Mouse (Mus musculus) intestine, embryonic 16.5 days (tissue): ENCODE data around the gene Cd22. TPM values are rescaled to one million over a fixed set of nuclear protein-coding genes. Genes with fewer than 3 reads are reported as not detected.
"Not testable (repeated sequence)": the region's sequence is repeated elsewhere in the genome, so short reads cannot be mapped to it uniquely, and the experiment has no call there.

Experiments
- ATAC-seq: fragments of 200-750 bp; cut with Nextera tagmentation; 2 replicates; pipeline ENCODE4 v1.8.0; 2017; ENCODE audit warnings: moderate TSS enrichment, moderate library complexity
- H3K27ac ChIP-seq: fragments of 300-500 bp; sonication (generic); 2 replicates; pipeline ENCODE4 v1.5.1; 2014; ENCODE audit warnings: mild to moderate bottlenecking, low read length
- H3K27me3 ChIP-seq: fragments of 300-500 bp; sonication (generic); replicated peaks from 2 replicates; pipeline ENCODE4 v1.6.1; 2014; ENCODE audit warnings: low read length, control low read depth, mixed read lengths; ENCODE audit not compliant: control insufficient read depth, insufficient read depth
- H3K36me3 ChIP-seq: fragments of 300-500 bp; sonication (generic); 2 replicates; pipeline ENCODE4 v1.6.1; 2014; ENCODE audit warnings: low read length, control low read depth; ENCODE audit not compliant: control insufficient read depth, insufficient read depth
- H3K4me1 ChIP-seq: fragments of 300-500 bp; sonication (generic); 2 replicates; pipeline ENCODE4 v1.6.1; 2014; ENCODE audit warnings: low read length, control low read depth, mixed read lengths; ENCODE audit not compliant: control insufficient read depth, insufficient read depth
- H3K4me2 ChIP-seq: fragments of 300-500 bp; sonication (generic); 2 replicates; pipeline ENCODE4 v1.6.1; 2014; ENCODE audit warnings: low read depth, low read length, control low read depth
- H3K4me3 ChIP-seq: fragments of 300-500 bp; sonication (generic); 2 replicates; pipeline ENCODE4 v1.5.1; 2014; ENCODE audit warnings: mild to moderate bottlenecking, low read length
- H3K9ac ChIP-seq: fragments of 300-500 bp; sonication (generic); 2 replicates; pipeline ENCODE4 v1.6.1; 2014; ENCODE audit warnings: low read depth, low read length
- H3K9me3 ChIP-seq: fragments of 300-500 bp; sonication (generic); 2 replicates; pipeline ENCODE4 v1.6.1; 2016; ENCODE audit warnings: low read length, control low read depth; ENCODE audit not compliant: control insufficient read depth
- WGBS: fragments of 180-500 bp; shearing (Covaris S2); extraction: QIAGEN DNeasy Blood & Tissue Kit; methylation state at CpG from one replicate; pipeline ENCODE4 v1.1.7; 2014; 5-methylcytosine and 5-hydroxymethylcytosine counted together
- polyA plus RNA-seq: library from polyadenylated mRNA; unstranded; fragments of >200 nt; fragmentation: Nextera tagmentation; extraction: Ambion mirVana; gene quantifications from 2 replicates; pipeline ENCODE4 v1.2.1, GENCODE M21; 2015

Gene Cd22
- polyA plus RNA-seq, 1 experiment from 2014 or later: 0.70 TPM

DNA sequence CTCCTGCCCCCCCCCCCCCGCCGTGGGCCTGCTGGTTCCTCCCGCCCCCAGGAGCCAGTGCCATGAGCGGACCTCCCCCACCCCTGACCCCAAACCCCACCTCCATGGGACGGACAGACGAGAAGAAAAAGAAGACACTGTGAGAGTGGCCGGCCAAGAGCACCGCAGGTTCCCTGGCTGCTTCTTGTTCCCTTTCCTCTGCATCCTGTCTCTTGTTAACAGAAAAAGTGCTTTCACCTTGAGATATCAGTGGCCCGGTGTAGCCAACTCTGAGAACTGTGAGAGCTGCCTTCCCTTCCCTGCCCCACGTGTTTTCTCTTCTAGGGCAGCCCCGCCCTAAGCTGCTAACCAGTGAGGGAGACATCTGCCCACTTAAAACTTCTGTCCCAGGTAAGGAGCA lies 47.5 kb downstream of the Cd22 start:
- not testable (repeated sequence) for H3K9me3 ChIP-seq, H3K4me2 ChIP-seq, H3K4me3 ChIP-seq, H3K4me1 ChIP-seq, H3K27me3 ChIP-seq, ATAC-seq, H3K36me3 ChIP-seq, H3K9ac ChIP-seq, H3K27ac ChIP-seq
- WGBS: 52% methylated on average over 9 of the region's 11 CpGs

DNA sequence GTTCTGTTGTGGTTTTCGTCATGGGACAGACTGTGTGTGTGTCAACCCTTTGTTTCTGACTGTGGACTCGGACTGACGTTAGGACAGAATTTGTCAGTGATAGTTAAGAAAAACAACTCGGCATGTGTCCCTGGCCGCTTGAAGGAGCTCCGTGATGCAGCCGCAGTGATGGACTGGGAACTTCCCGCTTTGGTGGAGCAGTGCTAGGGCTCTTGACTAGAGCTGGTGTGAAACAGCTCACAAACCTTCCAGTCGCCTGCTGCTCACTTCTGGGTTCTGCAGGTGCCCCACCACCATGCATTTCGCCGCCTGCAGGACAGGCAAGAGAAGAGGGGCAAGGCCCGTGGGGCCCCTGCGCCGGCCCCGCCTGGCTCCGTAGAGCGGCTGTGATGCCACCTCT lies 47.9 kb downstream of the Cd22 start:
- H3K27me3 ChIP-seq: no peaks in the 10 kb centered on the region
- H3K27ac ChIP-seq: no peak overlapping the region
- H3K9ac ChIP-seq: no peak overlapping the region
- H3K36me3 ChIP-seq: no peaks in the 10 kb centered on the region
- no peaks in the 10 kb centered on the region for H3K4me1 ChIP-seq
- no peak overlapping the region for H3K4me2 ChIP-seq
- H3K9me3 ChIP-seq: peaks cover 3% of the 10 kb centered on the region; the same call in 1 of the 2 replicates
- ATAC-seq: no peak
- H3K4me3 ChIP-seq: no peak overlapping the region
- 74% methylated on average over 16 of the region's 17 CpGs for WGBS

DNA sequence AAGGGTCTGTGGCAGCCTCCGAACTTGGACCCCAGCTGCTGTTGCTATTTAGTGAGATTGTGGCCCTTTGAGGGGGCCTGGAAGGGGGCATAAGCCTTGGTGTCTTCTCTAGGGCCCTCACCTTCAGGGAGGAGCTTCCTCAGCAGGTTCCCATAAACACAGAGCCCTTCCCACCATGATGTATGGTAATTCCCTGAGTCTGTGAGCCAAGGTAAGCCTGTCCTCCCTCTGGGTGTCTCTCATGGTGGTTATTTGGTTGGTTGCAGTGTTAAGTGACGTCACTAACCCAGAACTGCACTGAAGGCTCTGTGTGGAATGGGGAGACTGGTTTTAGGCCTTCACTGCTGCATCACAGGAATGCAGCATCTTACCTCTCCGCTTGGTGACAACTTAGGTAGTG lies 50.7 kb downstream of the Cd22 start:
- Histone ChIP-seq H3K4me2 (no peak overlapping the region), H3K27me3 (no peaks in the 10 kb centered on the region), H3K36me3 (no peaks in the 10 kb centered on the region), H3K4me1 (no peaks in the 10 kb centered on the region), H3K27ac (no peak overlapping the region), H3K9me3 (peaks cover 3% of the 10 kb centered on the region; the same call in 1 of the 2 replicates), H3K9ac (no peak overlapping the region), H3K4me3 (no peak overlapping the region)
- 71% methylated on average over 3 of the region's 3 CpGs for WGBS
- ATAC-seq: no peak

DNA sequence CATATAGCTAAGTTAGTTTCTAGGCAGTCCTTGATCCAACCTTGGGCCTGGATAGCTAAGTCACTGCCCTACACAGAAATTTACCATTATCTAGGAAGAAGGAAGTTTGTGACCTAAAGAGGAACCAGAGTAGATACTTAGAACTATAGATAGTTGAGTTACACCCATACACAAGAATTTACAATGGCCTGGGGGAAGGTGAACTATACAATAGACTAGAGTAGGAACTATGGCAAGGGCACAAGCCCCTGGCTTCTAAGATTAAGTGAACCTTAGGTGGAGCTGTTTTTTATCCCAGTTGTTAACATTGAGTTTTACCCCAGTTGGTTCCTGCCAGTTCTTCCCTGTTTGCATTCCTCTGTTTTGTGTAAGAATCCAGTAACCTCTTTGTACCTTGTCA lies 51.3 kb downstream of the Cd22 start:
- not testable (repeated sequence) for H3K36me3 ChIP-seq, H3K27me3 ChIP-seq, H3K9me3 ChIP-seq, H3K4me1 ChIP-seq, H3K4me2 ChIP-seq, H3K4me3 ChIP-seq, ATAC-seq, H3K9ac ChIP-seq, H3K27ac ChIP-seq

DNA sequence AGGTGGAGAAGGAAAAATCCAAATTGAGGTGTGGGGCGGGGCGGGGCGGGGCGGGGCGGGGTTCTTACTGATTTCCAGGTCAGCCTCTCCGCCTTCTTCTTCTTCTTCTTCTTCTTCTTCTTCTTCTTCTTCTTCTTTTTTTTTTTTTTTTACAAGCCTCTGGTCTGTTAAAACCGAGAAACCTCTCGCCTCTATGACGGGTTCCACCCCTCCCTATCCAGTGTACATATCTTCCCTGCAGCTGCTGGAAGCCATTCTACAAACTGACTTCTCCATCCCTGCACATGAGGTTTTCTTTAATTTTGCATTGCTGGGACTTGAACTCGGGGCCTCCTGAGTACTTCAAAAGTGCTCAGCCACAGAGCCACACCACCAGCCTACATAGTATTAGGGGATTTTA lies 53.5 kb downstream of the Cd22 start:
- Histone ChIP-seq H3K4me2 (no peak overlapping the region), H3K27ac (no peak overlapping the region), H3K27me3 (no peaks in the 10 kb centered on the region), H3K36me3 (no peaks in the 10 kb centered on the region), H3K9ac (no peak overlapping the region), H3K4me1 (no peaks in the 10 kb centered on the region), H3K4me3 (no peak overlapping the region), H3K9me3 (peaks cover 3% of the 10 kb centered on the region; the same call in 1 of the 2 replicates)
- WGBS: 86% methylated on average over 10 of the region's 10 CpGs
- ATAC-seq: no peak

DNA sequence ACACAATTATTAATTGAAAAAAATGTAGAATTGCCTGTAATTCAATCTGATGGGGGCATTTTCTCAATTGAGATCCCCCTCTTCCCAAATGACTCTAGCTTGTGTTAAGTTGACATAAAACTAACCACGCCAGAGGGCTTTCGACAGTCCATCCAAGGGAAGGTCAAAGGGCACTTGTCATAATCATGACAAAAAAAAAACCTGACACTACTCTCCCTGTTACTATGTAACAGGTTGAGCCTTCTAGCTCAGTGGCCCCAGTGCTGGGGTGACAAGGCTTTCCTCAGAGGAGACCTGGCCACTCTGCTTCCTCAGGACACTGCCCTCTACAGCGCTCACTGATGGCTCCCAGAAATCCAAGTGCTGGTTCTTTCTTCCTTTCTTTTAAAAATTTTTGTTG lies 55.8 kb downstream of the Cd22 start:
- Histone ChIP-seq H3K4me2 (no peak overlapping the region), H3K9ac (no peak overlapping the region), H3K4me3 (no peak overlapping the region), H3K36me3 (no peaks in the 10 kb centered on the region), H3K4me1 (peaks cover 8% of the 10 kb centered on the region; the same call in 1 of the 2 replicates), H3K27ac (no peak overlapping the region), H3K9me3 (peaks cover 3% of the 10 kb centered on the region; the same call in 1 of the 2 replicates), H3K27me3 (no peaks in the 10 kb centered on the region)
- 77% methylated on average over 3 of the region's 3 CpGs for WGBS
- no peak for ATAC-seq

DNA sequence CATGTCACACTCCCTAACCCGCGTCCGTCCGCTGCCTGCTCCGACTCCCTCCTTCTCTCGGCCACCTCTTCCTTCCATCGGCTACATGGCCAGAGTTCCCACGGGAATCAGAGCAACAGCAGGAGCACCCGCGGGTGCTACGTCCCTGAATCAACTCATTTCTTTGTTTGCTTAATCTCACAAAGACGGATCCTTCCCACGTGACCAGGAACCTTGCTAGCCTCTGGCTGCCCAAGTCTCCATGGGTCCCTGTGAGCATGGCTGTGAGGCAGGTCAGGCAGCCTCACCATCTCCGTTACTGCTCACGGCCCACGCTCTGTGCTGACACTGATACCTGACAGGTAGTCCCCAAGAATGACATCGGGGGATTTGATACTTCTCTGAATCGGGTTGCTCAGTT lies 56.5 kb downstream of the Cd22 start, which contains the start of gene Ffar2:
Gene Ffar2, minus strand, starts transcription at position 101 of the 400 bp plus-strand sequence.
- ATAC-seq: no peak
- Histone ChIP-seq H3K4me1 (peaks cover 8% of the 10 kb centered on the region; the same call in 1 of the 2 replicates), H3K27ac (no peak within 1 kb of the TSS), H3K27me3 (no peaks in the 10 kb centered on the region), H3K4me3 (no peak within 1 kb of the TSS), H3K4me2 (no peak within 1 kb of the TSS), H3K9me3 (peaks cover 3% of the 10 kb centered on the region; the same call in 1 of the 2 replicates), H3K9ac (no peak within 1 kb of the TSS), H3K36me3 (no peaks in the 10 kb centered on the region)
- WGBS: 83% methylated on average over 18 of the region's 18 CpGs

DNA sequence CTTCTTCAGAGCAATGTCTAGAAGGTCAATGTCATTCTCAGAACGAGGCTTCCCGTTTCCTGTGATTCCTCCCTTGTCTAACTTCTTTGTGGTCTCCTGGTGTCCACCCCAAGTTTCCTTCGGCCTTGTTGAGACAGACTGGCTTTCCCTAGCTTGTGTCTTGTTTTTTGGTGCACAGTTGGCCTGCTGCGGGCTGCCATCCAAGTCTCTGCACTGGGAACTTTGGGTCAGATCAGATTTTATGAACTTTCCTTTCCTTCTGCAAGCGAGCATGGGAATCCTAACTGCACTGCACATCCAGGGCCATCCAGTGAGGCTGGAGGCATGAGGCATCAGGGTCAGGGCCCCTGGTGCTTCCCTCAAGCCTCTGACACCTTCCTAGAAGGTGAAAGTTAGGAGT lies 58.6 kb downstream of the Cd22 start:
- ATAC-seq: no peak
- no peaks in the 10 kb centered on the region for H3K27me3 ChIP-seq
- H3K9me3 ChIP-seq: no peaks in the 10 kb centered on the region
- H3K36me3 ChIP-seq: no peaks in the 10 kb centered on the region
- H3K27ac ChIP-seq: no peak overlapping the region
- H3K4me3 ChIP-seq: no peak overlapping the region
- no peak overlapping the region for H3K4me2 ChIP-seq
- WGBS: 62% methylated on average over 5 of the region's 5 CpGs
- H3K9ac ChIP-seq: no peak overlapping the region
- H3K4me1 ChIP-seq: peaks cover 8% of the 10 kb centered on the region; the same call in 1 of the 2 replicates

DNA sequence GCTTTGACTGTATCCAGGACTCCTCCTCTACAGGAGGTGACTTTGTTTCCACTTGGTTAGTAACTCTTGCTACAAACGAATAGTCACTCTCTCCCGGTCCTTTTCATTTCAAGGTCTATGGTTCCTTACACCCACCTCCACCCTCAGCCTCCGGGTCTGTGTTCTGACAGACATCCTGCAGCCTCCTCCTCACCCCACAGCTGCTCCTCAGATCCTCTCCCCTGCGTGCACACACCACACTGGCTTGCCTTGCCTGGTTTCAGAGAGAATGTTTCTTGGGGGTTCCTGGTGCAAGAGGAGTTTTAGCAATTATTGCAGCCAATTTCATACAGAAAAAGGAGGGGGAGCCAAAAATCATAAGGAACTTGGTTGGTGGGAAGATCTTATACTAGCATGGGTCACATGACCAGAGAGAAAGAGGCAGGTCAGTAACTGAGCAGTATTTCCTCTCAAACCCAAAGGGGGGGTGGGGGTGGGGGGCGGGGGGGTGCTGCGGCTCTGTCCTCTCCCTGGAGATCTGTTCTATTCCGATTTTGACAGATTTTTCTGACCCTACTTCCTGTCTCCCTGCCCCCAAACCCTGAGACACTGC lies 59.2 kb downstream of the Cd22 start:
- Histone ChIP-seq H3K4me1 (peaks cover 8% of the 10 kb centered on the region; the same call in 1 of the 2 replicates), H3K9ac (peak overlapping the region; percentile 48; the same call in 1 of the 2 replicates), H3K27me3 (no peaks in the 10 kb centered on the region), H3K36me3 (no peaks in the 10 kb centered on the region), H3K4me2 (peak overlapping the region; percentile 25; the same call in 1 of the 2 replicates), H3K4me3 (peak overlapping the region; percentile 10), H3K9me3 (no peaks in the 10 kb centered on the region), H3K27ac (peak overlapping the region; percentile 57; the same call in 1 of the 2 replicates)
- no peak for ATAC-seq
- WGBS: 49% methylated on average over 7 of the region's 7 CpGs

DNA sequence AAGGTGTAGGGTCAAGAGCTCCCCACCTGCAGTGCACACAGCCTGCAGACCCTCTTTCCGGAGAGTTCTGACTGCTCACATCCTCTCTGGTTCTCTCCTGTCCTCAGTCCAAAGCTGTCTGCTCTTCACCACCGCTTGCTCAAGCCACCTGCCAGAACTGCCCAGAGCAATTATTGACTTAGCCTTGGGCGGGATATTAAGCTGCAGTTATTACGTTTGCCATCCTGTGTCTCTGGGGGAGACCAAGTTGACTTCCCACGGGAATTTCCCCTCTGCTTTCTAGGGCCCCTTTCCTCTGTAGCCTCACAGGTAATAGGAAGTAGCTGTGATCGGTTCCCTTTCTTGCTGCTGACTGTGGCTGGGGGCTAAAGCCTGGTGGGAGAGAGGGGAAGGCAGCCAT lies 60.0 kb downstream of the Cd22 start:
- 0 out of 2 replicates have a peak overlapping the region, but pooled peaks have one; percentile 25 for H3K4me2 ChIP-seq
- H3K4me3 ChIP-seq: no peak overlapping the region
- no peaks in the 10 kb centered on the region for H3K27me3 ChIP-seq
- peak overlapping the region; percentile 48; the same call in 1 of the 2 replicates for H3K9ac ChIP-seq
- peak overlapping the region; percentile 57; the same call in 1 of the 2 replicates for H3K27ac ChIP-seq
- no peaks in the 10 kb centered on the region for H3K36me3 ChIP-seq
- peak; percentile 55 for ATAC-seq
- H3K4me1 ChIP-seq: peaks cover 8% of the 10 kb centered on the region; the same call in 1 of the 2 replicates
- H3K9me3 ChIP-seq: no peaks in the 10 kb centered on the region
- WGBS: 49% methylated on average over 6 of the region's 6 CpGs
